Mouse (Mus musculus): ENCODE measurements around the gene Rasgrf1.

GRCm38 (mm10) chr9:89924836-89925235 lies 15.1 kb downstream of the Rasgrf1 start:
- TF ChIP-seq TAL1 (conservative IDR thresholded peaks at IDR 0.05; ENCODE audit: low read depth, low read length) = no peak
- no peak for TF ChIP-seq CTCF (IDR thresholded peaks at IDR 0.05; ENCODE audit: low read depth, low read length)
- TF ChIP-seq GATA1 (IDR thresholded peaks at IDR 0.05; ENCODE audit: borderline replicate concordance, low read length) = no peak
- no peak for TF ChIP-seq GATA2 (IDR thresholded peaks at IDR 0.05; ENCODE audit: borderline replicate concordance, low read depth, low read length)

All from G1E (cell line).